Mouse (Mus musculus): ENCODE measurements around the gene Ube2f.
A peak's percentile ranks its signal among the peaks of the same experiment; 100 is the strongest.

Gene Ube2f

DNA sequence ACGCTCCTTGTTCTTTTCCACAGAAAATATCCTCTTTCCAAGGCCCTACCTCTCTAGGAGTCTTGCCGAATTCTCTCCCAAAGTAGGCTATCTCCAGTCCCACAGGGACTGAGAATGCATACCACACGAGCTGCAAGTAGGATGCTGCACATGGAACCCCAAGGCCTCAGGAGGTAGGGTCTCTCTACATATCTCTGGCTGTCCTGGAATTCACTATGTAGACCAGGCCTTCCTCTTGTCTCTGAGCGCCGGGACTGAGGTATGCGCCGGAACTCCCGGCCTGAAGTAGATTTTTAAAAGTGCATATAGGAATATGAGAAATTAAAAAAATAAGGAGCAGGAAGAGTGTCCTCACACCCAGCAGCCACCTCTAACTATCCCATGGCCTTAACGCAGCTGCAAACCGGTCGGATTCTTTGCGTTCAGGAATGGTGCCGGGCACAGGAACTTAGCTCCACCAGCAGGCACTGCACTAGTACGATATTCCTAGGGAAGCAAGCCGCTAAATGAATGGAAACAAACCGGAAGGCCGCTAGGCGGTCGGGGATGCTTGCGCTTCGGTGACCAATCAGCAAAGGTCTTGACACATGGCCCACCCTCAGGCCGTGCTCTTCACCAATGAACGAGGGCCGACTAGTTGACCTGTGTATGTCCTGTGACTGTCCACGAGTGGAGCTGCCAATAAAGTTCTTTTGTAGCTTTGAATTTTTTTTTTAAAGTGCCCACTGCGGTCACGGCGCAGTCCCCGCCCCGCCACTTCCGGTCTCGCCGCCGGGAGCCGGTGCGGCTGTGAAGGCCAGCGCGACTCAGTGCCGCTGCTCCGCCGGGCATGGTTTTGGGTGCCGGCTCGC lies at the start of gene Ube2f:
TSS of gene Ube2f (plus strand) at position 741 of the 851 bp plus-strand sequence.
- peak; percentile 87 to 90 for DNase-seq

GRCm38 (mm10) chr1:91201122-91201521 lies 49.0 kb upstream of the Ube2f start:
- DNase-seq = no peak

- no peak for DNase-seq
These were observed 45.8 kb upstream of the Ube2f start for GRCm38 (mm10) chr1:91204221-91204765.

GRCm38 (mm10) chr1:91205651-91206050 lies 44.5 kb upstream of the Ube2f start:
- no peak for DNase-seq

DNA sequence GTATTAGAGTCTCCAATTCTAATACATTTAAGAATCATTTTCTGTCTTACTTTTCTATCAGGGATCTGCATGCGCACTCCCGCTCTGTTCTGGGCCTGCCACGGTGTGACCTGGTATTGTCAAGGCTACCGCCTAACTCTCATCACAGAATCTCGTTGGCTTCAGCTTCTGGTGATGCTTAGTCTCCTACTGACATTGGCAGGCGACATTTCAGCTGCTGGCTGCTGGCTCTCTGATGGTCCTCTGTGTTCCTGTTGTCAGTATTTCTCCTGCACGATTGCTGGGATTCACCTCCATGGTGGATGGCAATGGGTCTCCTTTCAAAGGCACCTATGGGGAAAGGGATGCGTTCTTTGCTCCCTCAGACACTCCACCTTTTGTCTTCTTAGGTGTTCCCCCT lies 43.8 kb upstream of the Ube2f start:
- DNase-seq = no peak

DNA sequence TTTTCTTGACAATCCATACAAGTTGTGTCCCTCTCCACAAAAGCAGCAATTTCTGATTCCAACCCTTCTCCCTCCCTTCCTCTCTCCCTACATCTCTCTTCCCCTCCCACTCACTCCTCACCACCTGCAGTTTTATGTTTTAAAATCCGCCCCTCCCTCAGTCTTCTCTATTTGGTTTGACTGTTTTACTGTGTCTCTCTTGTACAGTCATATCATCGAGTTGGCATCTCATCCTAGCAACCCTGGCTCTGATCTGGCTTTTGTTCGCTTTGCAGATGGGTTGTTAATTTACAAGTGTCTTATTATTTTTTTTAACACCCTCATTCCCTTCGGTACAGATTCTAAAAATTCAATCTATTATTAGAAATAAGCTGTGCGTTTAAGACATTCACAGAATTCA lies 43.2 kb upstream of the Ube2f start:
- no peak for DNase-seq

GRCm38 (mm10) chr1:91207334-91208074 lies 42.6 kb upstream of the Ube2f start:
- no peak for DNase-seq

DNA sequence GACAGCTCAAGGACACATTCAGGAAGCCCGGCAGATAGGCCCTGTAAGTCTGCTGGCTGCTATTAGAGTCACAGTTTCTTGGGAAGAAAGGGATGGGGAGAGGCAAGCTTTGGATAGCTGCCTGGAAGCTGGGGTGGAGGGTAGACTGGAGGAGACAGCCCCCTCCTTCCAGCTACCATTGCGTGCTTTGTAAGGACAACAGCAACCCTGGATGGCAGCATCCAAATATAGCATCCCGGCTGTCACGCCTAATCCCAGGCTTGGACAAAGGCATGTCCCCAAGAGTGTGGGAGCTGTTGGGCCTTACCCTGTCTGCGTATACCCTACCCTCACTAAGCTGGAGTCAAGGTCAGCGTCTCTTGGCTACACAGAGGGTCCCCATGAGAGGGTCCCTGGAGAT lies 40.8 kb upstream of the Ube2f start:
- DNase-seq = no peak

DNA sequence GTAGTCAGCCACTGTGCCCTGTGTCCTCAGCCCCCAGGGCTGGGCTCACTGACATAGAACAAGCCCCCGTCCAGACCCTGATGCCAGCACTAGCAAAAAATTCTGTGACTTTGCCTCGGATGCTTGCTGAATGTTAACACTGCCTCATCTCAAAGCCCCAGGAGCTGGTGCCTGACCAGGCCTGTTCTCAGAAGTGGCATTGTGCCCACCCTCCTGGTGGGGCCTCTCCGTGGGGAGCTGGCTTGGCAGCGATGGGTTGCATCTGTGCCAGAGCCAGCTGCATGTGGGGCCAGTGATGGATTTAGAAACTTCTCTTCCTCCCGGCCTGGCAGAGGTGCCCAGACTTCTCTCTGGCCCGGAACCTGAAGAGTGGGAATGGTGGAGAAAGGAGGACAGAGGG lies 40.3 kb upstream of the Ube2f start:
- DNase-seq = no peak

DNA sequence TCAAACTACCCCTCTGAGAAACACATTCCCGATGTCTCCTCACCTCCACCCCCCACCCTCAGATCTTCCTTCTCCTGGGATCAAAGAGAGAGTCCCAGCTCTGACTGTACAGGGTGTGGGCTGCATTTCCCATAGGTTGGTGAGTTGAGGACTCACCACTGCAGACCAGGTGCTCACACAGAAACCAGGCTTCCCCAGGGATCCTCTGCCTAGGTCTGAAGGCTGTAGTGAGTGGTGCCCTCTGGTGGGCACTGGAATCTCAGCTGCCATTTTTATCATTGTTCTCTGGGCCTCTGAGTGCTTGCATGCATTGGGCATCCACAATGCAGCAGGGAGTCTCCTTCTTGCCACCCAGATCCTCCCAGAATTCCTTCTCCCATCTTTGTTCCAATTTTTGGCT lies 39.0 kb upstream of the Ube2f start:
- peak; percentile 63 to 68 for DNase-seq

GRCm38 (mm10) chr1:91211591-91212008 lies 38.5 kb upstream of the Ube2f start:
- DNase-seq = no peak

- DNase-seq = no peak
These were observed 34.8 kb upstream of the Ube2f start for GRCm38 (mm10) chr1:91215264-91215663.

DNA sequence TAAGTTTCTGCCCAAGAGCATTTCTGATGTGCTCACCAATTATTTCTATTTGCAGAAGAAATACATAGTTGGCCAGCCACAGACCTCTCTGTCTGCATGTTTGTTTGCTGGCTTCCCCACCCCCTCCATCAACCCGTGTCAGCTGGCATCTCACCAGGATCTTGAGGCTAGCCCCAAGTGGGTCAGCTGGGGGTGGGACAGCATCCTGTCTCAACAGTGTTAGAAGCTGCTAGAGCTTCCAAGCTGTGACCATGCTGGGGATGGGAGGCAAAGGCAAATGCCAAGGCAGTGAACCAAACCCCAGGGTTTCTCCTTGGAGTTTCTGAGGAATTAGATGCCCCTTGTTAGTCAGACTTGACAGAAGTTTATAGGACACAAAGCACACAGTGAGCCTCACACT lies 34.1 kb upstream of the Ube2f start:
- peak in 1 of 2 experiments; percentile 16 for DNase-seq

GRCm38 (mm10) chr1:91216504-91217267 lies 33.4 kb upstream of the Ube2f start:
- peak; percentile 73 to 78 for DNase-seq

GRCm38 (mm10) chr1:91219641-91220321 lies 30.3 kb upstream of the Ube2f start:
- DNase-seq = no peak

DNA sequence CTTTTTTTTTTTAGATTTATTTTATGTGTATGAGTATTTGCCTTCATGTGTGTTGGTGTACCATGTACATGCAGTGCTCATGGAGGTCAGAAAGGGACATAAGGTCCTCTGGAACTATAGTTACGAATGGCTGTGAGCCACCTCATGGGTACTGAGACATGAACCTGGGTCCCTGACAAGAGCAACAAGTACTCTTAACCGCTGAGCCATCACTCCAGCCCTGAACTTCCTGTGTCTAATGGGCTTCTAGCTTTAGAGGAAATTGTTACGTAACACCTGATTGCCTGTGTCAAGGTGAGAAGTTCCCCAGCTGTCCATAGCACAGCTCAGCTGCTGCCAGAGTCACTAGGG lies 29.8 kb upstream of the Ube2f start:
- DNase-seq = peak; percentile 64 to 70

GRCm38 (mm10) chr1:91226562-91226961 lies 23.5 kb upstream of the Ube2f start:
- no peak for DNase-seq

GRCm38 (mm10) chr1:91227381-91228054 lies 22.6 kb upstream of the Ube2f start:
- DNase-seq = no peak

GRCm38 (mm10) chr1:91231142-91231541 lies 19.0 kb upstream of the Ube2f start:
- no peak for DNase-seq

DNA sequence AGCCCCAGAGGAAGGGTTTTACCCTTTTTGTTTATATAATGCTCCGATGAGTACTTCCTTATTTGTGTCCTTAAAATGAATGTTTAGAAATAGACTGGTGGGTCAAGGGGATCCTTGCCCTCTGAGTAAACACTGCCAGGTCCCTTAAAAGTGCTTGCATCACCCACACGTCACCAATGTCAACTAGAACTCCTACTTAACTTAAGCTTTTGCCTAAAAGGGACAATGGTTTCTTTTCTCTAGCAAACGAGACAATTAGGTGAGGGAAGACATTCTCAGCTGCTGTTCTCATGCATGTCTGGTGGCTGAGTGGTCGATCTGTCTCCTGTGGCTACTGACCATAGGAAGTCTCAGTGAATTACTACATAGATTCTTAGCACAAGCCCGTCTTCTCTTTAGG lies 18.2 kb upstream of the Ube2f start:
- no peak for DNase-seq

GRCm38 (mm10) chr1:91235395-91235794 lies 14.7 kb upstream of the Ube2f start:
- DNase-seq = peak in 1 of 2 experiments; percentile 14

DNA sequence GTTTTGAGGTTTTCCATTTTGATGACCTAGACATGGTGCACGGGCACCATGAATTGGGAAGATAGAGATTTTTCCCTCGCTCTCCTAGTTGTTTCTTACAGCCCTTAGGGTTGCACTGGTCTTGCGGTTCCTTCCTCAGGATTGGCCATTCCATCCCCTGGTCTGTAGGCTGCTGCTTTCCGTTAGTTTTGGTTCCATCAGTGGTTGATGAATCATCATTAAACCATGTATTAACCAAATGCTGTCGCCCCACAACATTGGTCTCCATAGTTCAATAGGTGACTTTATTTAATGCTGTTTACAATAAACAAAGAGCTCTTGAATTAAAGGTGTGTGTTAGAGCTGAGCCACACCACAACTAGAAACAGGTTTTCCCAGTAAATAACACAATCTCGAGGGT lies 12.4 kb upstream of the Ube2f start:
- DNase-seq = no peak
